Mouse (Mus musculus) cerebellum, postnatal 4 days (tissue): ENCODE results near the gene Srrm4.

Experiments used
- DNase-seq, 2 experiments: peaks; one replicate each; pipeline ENCODE4 v3.0.0; 2022; ENCODE audit warnings: low spot score in 2 of 2, mixed read lengths in 1 of 2

The Srrm4 gene

GRCm38 (mm10) chr5:116553106-116553505, 38.5 kb downstream of the Srrm4 start:
- no peak for DNase-seq

GRCm38 (mm10) chr5:116552584-116552983, 39.0 kb downstream of the Srrm4 start:
- no peak for DNase-seq

GRCm38 (mm10) chr5:116545746-116546145, 45.9 kb downstream of the Srrm4 start:
- DNase-seq, result no peak

- DNase-seq, result no peak
Observed at GRCm38 (mm10) chr5:116542317-116542716, 49.3 kb downstream of the Srrm4 start.

GRCm38 (mm10) chr5:116541128-116541527, 50.5 kb downstream of the Srrm4 start:
- DNase-seq, result no peak

GRCm38 (mm10) chr5:116539360-116539759, 52.3 kb downstream of the Srrm4 start:
- DNase-seq, result no peak

- peak in 1 of 2 experiments; percentile 42 for DNase-seq
Observed at GRCm38 (mm10) chr5:116538491-116538890, 53.1 kb downstream of the Srrm4 start.

- DNase-seq, result peak in 1 of 2 experiments; percentile 21
Observed at GRCm38 (mm10) chr5:116526324-116526723, 65.3 kb downstream of the Srrm4 start.

- no peak for DNase-seq
Observed at GRCm38 (mm10) chr5:116525308-116525707, 66.3 kb downstream of the Srrm4 start.

GRCm38 (mm10) chr5:116523553-116523952, 68.1 kb downstream of the Srrm4 start:
- no peak for DNase-seq

- no peak for DNase-seq
Observed at GRCm38 (mm10) chr5:116523079-116523478, 68.5 kb downstream of the Srrm4 start.

- no peak for DNase-seq
Observed at GRCm38 (mm10) chr5:116522273-116522672, 69.3 kb downstream of the Srrm4 start.

GRCm38 (mm10) chr5:116518047-116518446, 73.6 kb downstream of the Srrm4 start:
- DNase-seq, result no peak

- DNase-seq, result no peak
Observed at GRCm38 (mm10) chr5:116512135-116512534, 79.5 kb downstream of the Srrm4 start.

GRCm38 (mm10) chr5:116510229-116510628, 81.4 kb downstream of the Srrm4 start:
- no peak for DNase-seq

- no peak for DNase-seq
Observed at GRCm38 (mm10) chr5:116501342-116501741, 90.3 kb downstream of the Srrm4 start.

GRCm38 (mm10) chr5:116498880-116499640, 92.6 kb downstream of the Srrm4 start:
- DNase-seq, result no peak

- DNase-seq, result peak in 1 of 2 experiments; percentile 65
Observed at GRCm38 (mm10) chr5:116497866-116498265, 93.8 kb downstream of the Srrm4 start.

GRCm38 (mm10) chr5:116497205-116497604, 94.4 kb downstream of the Srrm4 start:
- no peak for DNase-seq

- DNase-seq, result no peak
Observed at GRCm38 (mm10) chr5:116496717-116497116, 94.9 kb downstream of the Srrm4 start.

- DNase-seq, result no peak
Observed at GRCm38 (mm10) chr5:116495466-116495865, 96.2 kb downstream of the Srrm4 start.

GRCm38 (mm10) chr5:116494377-116494776, 97.2 kb downstream of the Srrm4 start:
- DNase-seq, result no peak

- DNase-seq, result no peak
Observed at GRCm38 (mm10) chr5:116492726-116493125, 98.9 kb downstream of the Srrm4 start.
